Mouse (Mus musculus) right cerebral cortex, postnatal 25 days (tissue): Measurements from ENCODE around the gene Ddi2.
A peak's percentile ranks its signal among the peaks of the same experiment; 100 is the strongest.

Source experiments
- DNase-seq: peaks from one replicate; pipeline ENCODE4 v3.0.0; 2022

Gene Ddi2

DNA sequence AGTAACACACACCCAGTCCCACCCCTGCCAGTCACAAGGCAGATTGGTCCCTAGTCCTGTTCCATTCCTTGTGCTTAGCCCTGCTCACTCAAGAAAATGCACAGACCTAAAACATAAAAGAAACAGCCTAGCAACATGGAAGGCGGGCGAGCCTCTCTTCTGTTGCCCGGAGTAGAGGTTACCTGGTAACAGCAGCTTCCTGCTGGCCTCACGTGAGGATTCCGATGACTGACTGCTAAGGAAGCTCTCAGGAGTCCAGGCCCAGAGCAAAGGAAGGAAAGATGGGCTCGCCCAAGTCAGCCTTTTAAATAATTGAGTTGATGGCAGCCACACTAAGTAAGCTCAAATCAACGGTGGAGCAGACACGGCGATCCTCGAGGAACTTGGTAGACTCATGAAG lies 71.3 kb downstream of the Ddi2 start:
- no peak for DNase-seq

DNA sequence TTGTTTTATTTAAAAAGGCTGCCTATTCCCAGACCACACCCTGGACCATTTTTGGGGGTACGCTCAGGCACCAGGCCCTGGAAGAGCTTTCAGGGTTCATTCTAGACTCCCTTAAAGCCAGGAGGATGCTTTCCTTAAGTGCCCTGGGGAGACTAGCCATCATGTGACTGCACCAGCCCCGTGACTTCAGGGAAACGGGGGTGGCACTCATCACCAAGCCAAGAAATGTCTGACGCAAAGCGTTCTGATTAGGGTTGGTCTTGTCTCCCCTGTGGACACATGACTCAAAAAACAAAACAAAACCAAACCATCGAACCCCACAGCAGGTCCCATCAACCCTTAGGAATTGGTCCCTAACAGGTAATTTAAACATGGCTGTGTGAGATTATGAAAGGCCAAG lies 71.9 kb downstream of the Ddi2 start:
- DNase-seq, result no peak

DNA sequence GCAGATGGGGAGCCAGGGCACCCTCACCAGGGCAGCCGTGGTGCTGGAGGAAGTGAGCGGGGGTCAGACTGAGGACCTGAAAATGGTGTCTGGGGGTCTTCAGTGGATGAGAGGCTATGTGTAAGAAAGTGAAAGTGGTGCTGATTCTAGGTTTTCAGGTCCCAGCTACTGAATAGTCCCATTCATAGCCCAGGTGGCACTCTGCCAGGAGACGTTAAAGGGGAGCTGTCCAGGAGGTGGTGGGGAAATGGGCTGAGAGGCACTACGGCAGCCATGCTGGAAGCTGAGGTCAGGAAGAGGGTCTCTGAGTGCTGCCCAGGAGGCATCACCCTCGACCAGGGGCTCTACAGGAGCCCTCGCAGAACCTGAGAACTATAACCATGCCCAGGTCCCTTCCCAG lies 74.0 kb downstream of the Ddi2 start:
- no peak for DNase-seq

DNA sequence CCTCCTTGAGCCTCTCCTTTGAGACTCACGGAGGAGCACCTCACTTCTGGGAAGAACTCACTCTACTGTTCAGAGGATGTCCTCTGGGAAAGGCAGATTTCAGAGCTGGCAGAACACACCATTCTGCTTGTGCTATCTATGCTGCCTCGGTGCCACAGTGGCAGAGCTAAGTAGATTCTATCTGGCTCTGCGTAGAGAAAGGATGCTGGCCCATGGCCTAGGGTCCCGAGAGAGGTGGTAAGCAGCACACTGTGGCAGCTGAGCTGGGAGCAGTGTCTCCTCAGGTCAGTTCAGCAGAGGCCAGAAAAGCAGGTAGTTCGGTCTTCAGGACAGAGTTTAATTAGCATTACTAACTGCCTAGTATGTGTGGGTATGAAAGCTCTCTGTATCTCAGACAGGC lies 75.0 kb downstream of the Ddi2 start:
- no peak for DNase-seq

DNA sequence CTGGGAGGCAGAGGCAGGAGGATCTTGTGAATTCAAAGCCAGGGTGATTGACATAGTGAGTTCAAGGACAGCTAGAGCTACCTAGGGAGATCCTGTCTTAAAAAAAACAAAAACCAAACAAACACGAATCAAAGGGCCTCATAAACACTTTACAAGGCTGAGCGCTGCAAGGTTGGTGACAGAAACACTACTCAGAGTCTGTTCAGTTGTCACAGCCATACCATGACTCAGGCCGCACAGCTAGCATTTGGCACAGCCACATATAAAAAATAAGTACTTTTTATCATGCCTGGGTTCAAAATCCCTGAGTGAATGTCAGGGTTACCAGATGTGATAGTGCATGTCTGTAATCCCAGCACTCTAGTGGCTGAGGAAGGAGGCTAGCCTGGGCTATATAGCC lies 76.0 kb downstream of the Ddi2 start:
- DNase-seq, result no peak

DNA sequence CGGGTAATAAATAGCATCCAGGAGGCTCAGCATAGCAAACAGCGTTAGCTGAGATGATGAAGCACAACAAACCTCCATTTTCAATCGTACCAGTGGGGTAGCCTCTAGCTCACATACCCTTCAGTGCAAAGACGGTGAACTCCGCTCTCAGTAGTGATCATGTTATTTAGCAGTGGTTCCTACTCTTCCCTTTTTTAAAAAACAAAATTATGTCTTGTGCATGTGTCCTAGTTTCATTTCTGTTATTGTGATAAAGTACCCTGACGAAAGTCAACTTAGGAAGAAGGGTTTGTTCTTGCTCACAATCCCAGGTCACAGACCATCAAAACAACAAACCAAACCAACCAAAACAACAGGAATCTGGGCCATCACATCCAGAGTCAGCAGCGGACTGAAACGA lies 77.2 kb downstream of the Ddi2 start:
- no peak for DNase-seq

DNA sequence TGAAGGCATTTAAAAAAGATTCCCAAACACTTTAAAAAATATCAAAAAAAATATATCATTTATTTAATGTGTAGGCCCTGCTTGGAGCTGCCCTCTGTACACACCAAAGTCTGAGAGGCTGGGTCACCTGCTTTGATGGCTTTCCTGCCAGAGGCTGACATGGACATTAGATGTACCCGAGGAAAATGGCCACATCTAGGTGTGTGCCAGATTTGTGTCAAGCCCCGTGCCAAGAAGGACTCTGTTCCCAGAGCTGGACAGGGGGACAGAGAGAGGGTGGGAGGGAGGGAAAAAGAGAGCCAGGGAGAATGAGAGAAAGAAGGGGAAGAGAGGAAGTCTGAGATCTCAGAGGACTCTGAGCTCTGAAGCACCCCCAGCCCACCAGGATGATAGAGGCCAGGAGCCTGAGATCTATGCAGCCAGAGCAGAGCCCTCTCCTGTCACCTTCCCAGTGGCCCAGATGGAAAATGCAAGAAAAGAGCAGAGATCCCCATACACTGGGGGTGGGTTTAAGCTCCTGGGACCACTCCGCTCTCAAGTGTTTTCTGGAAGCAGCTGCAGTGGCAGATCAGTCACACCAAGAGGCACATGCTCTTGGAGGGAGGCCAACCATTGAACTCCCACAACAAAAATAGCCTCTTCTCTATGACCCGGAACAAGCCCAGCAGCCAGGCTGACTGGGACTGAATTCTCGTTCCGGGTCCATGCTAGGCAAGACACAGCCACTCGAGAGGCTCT lies 79.9 kb downstream of the Ddi2 start:
- DNase-seq, result peak; percentile 43

DNA sequence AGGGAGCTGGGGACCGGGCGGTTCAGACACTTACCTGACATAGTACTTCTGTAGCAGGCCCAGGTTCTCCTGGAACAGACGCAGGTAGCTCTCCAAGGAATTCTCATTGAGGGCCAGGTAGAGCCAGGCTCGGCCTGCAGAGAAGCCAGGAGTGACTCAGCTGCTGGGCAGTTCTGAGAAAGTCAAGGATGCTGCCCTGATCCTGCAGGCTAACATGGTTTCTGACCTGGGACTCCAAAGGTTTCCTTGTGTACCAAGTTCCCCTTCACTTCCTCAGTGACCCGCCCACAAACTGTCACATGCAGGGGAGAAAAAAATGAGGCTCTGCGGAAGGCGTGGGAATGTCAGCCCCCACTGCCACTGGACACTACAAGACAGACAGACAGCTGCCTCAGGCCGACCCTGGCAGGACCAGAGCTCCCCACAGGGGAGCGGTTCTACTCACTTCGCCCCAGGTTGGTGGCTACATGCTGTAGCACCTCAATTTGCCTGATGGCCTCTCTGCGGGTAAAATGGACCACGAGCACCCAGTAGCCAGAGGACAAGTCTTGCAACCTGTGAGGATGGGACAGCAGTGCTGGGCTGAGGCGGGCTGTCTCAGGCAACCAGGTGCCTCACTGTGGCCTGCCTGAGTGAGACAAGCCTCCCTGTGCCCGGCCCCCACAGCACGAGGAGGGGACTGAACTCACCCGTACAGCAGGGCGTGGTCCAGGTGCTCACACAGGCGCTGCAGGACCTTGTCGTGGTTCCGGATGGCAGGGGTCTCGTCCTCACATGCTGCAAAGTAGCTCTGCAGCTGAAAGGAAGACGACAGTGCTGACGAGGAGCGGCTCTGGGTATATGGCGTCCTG lies 81.0 kb downstream of the Ddi2 start:
- DNase-seq, result no peak

DNA sequence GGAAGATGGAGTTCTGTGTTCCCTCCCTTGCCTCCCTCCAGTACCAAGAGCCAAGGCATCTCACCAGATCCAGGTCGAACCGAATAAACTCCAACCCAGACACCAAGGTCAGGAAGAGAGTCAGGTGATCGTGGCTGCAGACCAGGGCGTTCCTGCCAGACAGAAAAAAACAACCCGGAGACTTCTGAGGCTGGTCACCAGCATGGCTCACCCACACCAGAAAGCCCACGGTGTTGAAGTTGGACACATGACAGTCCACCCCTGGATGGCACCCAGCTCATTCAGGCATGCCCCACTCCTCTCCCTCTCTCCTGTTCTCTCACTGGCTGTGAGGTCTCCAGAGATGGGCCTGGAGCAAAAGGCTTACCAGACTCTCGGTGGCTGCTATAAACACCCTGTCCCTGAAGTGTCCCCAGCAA lies 81.9 kb downstream of the Ddi2 start:
- no peak for DNase-seq

DNA sequence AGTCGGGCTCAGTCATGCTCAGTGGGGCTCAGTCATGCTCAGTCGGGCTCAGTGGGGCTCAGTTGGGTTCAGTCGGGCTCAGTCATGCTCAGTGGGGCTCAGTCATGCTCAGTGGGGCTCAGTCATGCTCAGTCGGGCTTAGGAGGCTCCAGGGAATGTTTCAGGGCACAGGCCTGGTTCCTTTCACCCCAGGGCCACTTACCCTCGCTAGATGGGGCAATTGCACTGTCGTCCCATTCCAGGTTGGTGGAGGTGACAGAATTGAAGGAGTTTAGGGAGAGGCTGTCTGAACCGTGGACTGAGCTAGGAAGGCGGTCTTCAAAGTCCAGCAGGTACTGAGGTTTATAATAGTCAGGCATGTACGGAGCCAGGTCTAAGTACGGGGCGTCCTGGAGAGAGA lies 83.7 kb downstream of the Ddi2 start:
- DNase-seq, result no peak

DNA sequence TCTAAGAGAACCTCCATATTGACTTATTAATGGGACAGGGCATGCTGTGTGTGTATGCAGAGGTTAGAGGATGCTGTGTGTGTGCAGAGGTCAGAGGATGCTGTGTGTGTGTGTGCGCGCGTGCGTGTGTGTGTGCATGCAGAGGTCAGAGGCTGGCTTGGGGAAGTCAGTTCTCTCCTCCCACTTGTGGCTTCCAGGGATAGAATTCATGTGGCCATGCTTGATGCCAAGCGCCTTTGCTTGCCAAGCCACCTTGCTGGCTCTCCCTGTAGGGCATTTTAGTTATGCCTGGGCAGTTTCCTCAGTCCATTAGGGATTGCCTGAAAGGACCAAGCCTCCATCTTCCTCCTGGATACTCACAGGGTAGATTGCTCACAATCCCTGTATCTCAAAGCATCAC lies 86.5 kb downstream of the Ddi2 start:
- no peak for DNase-seq

DNA sequence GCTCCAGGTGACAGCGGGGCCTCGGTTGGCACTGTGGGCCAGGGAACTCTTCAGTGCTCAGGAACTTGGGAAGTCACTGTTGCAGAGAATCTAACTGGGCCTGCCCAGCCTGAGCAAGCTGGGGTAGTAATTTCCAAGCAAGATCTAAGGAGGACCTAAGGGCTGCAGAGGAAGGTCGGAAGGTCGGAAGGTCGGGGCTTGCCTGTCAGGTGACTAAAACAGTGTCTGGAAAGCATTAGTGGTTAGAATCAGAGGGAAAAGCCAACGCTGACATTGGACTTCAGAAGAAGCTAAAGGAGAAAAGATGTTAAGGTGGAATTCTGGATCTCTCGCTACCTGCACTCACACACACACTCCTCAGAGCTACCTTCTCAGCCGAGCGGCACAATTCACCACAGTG lies 87.2 kb downstream of the Ddi2 start:
- DNase-seq, result no peak

DNA sequence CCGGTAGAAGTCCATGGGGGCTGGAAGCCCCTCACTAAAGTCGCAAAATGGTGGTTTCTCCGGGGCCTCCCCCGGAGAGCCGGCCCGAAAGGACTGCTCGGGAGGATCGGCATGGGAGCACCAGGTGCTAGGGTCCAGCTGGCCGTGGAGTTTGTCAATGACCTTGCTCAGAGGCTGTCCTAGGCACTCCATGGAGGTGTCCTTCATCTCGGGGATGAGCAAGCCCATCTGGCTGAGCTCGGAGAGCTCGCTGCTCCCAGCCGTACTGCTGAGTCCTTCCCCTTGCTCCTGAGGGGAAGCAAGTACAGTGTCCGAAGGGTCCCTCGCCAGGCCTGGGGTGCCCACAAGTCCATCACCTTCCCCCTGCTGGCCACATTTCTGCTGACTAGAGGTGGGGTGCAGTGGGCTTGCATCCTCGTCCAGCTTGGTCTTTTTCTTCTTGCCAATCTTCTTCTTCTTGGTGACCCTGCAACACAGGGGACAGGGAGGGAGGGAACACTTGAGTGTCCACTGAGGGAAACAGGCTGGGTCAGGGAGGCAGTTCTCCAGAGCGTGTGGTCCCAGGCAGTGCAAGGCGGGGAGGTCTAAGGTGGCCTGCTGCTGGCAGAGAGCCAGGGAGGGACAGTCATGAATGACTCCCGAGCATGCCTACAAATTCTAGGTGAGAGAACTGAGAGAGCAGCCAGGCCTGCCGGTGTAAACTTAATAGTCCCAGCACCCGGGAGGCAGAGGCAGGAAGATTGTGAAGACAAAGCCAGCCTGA lies 90.9 kb downstream of the Ddi2 start:
- no peak for DNase-seq

DNA sequence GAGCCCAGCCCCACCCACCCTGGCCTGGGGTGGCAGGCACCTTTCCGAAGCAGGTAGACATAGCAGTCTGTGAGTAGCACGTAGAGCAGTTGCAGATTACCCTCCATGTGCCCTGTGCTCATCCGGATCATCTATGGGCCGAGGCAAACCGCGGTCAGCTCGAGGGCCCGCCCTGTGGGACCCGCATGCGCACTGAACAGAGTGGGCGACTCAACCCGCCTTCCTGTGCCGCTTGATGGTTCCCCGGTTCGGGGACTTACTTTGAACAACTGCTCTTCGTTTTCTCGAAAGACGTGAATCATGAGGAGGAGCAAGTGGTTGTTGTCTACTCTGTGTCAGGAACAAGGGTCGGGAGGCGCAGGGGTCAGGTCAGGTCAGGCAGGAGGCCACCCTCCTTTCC lies 92.0 kb downstream of the Ddi2 start:
- no peak for DNase-seq

DNA sequence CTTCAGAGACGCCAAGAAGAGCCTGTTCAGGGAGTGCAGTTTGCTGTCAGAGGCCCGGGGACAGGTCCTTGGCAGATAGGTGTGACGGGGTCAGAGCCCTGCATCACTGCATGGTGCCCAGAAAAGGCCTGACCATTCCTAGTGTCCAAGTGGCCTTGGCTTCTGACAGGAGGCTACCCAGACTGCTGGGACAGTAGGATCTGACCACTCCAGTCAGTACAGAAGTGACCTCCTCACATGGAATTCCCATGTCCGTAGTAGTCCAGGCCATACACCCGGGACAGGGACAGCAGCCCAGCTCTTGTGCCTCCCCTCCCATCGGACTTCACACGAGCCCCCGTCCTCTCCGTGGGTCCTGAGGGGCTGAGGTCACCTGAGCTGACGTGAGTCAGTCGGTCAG lies 93.2 kb downstream of the Ddi2 start:
- no peak for DNase-seq

DNA sequence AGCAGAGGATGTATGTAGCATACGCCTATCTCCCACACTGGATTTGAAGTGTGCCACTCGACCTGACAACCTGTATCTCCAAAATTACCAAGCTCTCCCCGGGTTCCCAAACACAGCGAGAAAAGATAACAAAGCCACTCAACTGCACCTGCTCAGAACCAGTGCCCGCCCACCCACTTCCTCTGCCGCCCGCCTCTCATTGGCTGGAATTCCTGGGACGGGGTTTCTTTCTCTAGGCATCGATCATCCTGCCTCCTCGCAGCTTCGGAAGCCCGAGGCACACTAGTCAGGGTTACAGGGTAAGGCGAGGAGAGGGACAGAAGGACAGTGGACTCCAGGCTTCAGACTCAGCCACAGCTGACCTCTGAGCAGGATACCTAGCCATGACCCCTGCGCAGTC lies 94.6 kb downstream of the Ddi2 start:
- no peak for DNase-seq
